Mouse (Mus musculus) MEL (cell line): ENCODE measurements at regions not wholly inside any gene's neighbourhood (a gene's known extent, or its start where the extent isn't known, plus 50 kb on each side); places are given as distances from the start of the nearest gene placed in this dataset.

Source experiments
- DNase-seq: peaks from one replicate; pipeline ENCODE4 v3.0.0; 2011; ENCODE audit warnings: low read depth, low spot score
- H3K27ac ChIP-seq: 2 replicates; pipeline ENCODE4 v1.5.1; 2012; ENCODE audit warnings: low read depth, mild to moderate bottlenecking, control low read depth, low read length, moderate library complexity; ENCODE audit not compliant: control insufficient read depth
- H3K27me3 ChIP-seq, 2 experiments: fragments of 150-350 bp in 1 of 2; sonication (generic) in 1 of 2; 2 replicates each; pipeline ENCODE4 v1.6.1; 2012; ENCODE audit warnings: low read length in 2 of 2, mild to moderate bottlenecking in 2 of 2, improper control_type of control experiment in 1 of 2, moderate library complexity in 1 of 2; ENCODE audit not compliant: insufficient read depth in 2 of 2, control insufficient read depth in 1 of 2
- H3K36me3 ChIP-seq, 2 experiments: 2 replicates each; pipeline ENCODE4 v1.6.1; 2012 to 2014; ENCODE audit warnings: low read length in 2 of 2, improper control_type of control experiment in 1 of 2, inconsistent platforms in 1 of 2, mild to moderate bottlenecking in 1 of 2; ENCODE audit not compliant: insufficient read depth in 2 of 2, control insufficient read depth in 1 of 2
- H3K4me1 ChIP-seq, 2 experiments: fragments of 150-350 bp in 1 of 2; sonication (generic) in 1 of 2; 2 replicates each; pipeline ENCODE4 v1.6.1; 2012; ENCODE audit warnings: low read length in 2 of 2, improper control_type of control experiment in 1 of 2, mild to moderate bottlenecking in 1 of 2; ENCODE audit not compliant: insufficient read depth in 2 of 2, control insufficient read depth in 1 of 2
- H3K4me3 ChIP-seq, 2 experiments: fragments of 150-350 bp in 1 of 2; sonication (generic) in 1 of 2; 2 replicates each; pipeline ENCODE4 v1.5.1; 2012; ENCODE audit warnings: low read depth in 2 of 2, low read length in 2 of 2, mild to moderate bottlenecking in 2 of 2, moderate library complexity in 2 of 2, control low read depth in 1 of 2, improper control_type of control experiment in 1 of 2; ENCODE audit not compliant: control insufficient read depth in 1 of 2, insufficient read depth in 1 of 2
- H3K79me2 ChIP-seq: 2 replicates; pipeline ENCODE4 v1.6.1; 2012; ENCODE audit warnings: mild to moderate bottlenecking, low read length, moderate library complexity; ENCODE audit not compliant: control insufficient read depth, poor library complexity, insufficient read depth
- H3K9ac ChIP-seq: 2 replicates; pipeline ENCODE4 v1.6.1; 2012; ENCODE audit warnings: low read depth, mild to moderate bottlenecking, control low read depth, low read length, moderate library complexity; ENCODE audit not compliant: control insufficient read depth, poor library complexity, severe bottlenecking
- H3K9me3 ChIP-seq: fragments of 150-350 bp; sonication (generic); replicated peaks from 2 replicates; pipeline ENCODE4 v1.6.1; 2012; ENCODE audit warnings: mild to moderate bottlenecking, low read length, improper control_type of control experiment, moderate library complexity; ENCODE audit not compliant: insufficient read depth
- CHD1 ChIP-seq: IDR thresholded peaks from 2 replicates; pipeline ENCODE4 v1.6.1; 2012; ENCODE audit warnings: low read depth, mild to moderate bottlenecking, inconsistent platforms, low read length, improper control_type of control experiment
- CTCF ChIP-seq, 3 experiments: IDR thresholded peaks in 2 of 3; conservative IDR thresholded peaks in 1 of 3; 2 replicates each; pipeline ENCODE4 v1.5.1; 2011 to 2012; ENCODE audit warnings: low read length in 3 of 3, low read depth in 2 of 3, mild to moderate bottlenecking in 2 of 3, improper control_type of control experiment in 1 of 3, inconsistent platforms in 1 of 3, mixed read lengths in 1 of 3, moderate library complexity in 1 of 3; ENCODE audit not compliant: control insufficient read depth in 1 of 3, insufficient read depth in 1 of 3, poor library complexity in 1 of 3, severe bottlenecking in 1 of 3
- E2F4 ChIP-seq: IDR thresholded peaks from 2 replicates; pipeline ENCODE4 v1.6.1; 2011; ENCODE audit warnings: low read depth, low read length, improper control_type of control experiment, borderline replicate concordance
- ELF1 ChIP-seq: IDR thresholded peaks from 2 replicates; pipeline ENCODE4 v1.6.1; 2014; ENCODE audit warnings: low read depth, mild to moderate bottlenecking, inconsistent platforms, low read length, improper control_type of control experiment, moderate library complexity
- EP300 ChIP-seq, 2 experiments: IDR thresholded peaks; 2 replicates each; pipeline ENCODE4 v1.6.1; 2011; ENCODE audit warnings: improper control_type of control experiment in 2 of 2, low read length in 2 of 2, low read depth in 1 of 2, mild to moderate bottlenecking in 1 of 2
- GATA1 ChIP-seq: IDR thresholded peaks from 2 replicates; pipeline ENCODE4 v1.6.1; 2011; ENCODE audit warnings: low read depth, low read length, improper control_type of control experiment
- HCFC1 ChIP-seq: IDR thresholded peaks from 2 replicates; pipeline ENCODE4 v1.6.1; 2012; ENCODE audit warnings: low read depth, mild to moderate bottlenecking, inconsistent platforms, low read length, improper control_type of control experiment, moderate library complexity
- MAFK ChIP-seq: IDR thresholded peaks from 2 replicates; pipeline ENCODE4 v1.6.1; 2011; ENCODE audit warnings: low read depth, mild to moderate bottlenecking, low read length, improper control_type of control experiment, borderline replicate concordance
- MAZ ChIP-seq: IDR thresholded peaks from 2 replicates; pipeline ENCODE4 v1.6.1; 2012; ENCODE audit warnings: low read depth, mild to moderate bottlenecking, inconsistent platforms, low read length, improper control_type of control experiment
- MYB ChIP-seq: IDR thresholded peaks from 2 replicates; pipeline ENCODE4 v1.6.1; 2011; ENCODE audit warnings: mild to moderate bottlenecking, low read depth, low read length, improper control_type of control experiment
- POLR2AphosphoS5 ChIP-seq: IDR thresholded peaks from 2 replicates; pipeline ENCODE4 v1.6.1; 2012; ENCODE audit warnings: low read depth, borderline replicate concordance, mild to moderate bottlenecking, inconsistent platforms, low read length, moderate library complexity, mixed read lengths
- SMC3 ChIP-seq: IDR thresholded peaks from 2 replicates; pipeline ENCODE4 v1.6.1; 2011; ENCODE audit warnings: low read depth, low read length, improper control_type of control experiment
- TCF12 ChIP-seq: IDR thresholded peaks from 2 replicates; pipeline ENCODE4 v1.6.1; 2014; ENCODE audit warnings: low read depth, mild to moderate bottlenecking, inconsistent platforms, low read length, improper control_type of control experiment, moderate library complexity
- UBTF ChIP-seq: IDR thresholded peaks from 2 replicates; pipeline ENCODE4 v1.6.1; 2012; ENCODE audit warnings: low read depth, mild to moderate bottlenecking, inconsistent platforms, low read length, improper control_type of control experiment, moderate library complexity, borderline replicate concordance; ENCODE audit not compliant: insufficient read depth
- USF1 ChIP-seq: IDR thresholded peaks from 2 replicates; pipeline ENCODE4 v1.6.1; 2014; ENCODE audit warnings: low read depth, mild to moderate bottlenecking, inconsistent platforms, low read length, improper control_type of control experiment, moderate library complexity
- USF2 ChIP-seq, 2 experiments: IDR thresholded peaks; 2 replicates each; pipeline ENCODE4 v1.6.1; 2011 to 2012; ENCODE audit warnings: improper control_type of control experiment in 2 of 2, low read length in 2 of 2, borderline replicate concordance in 1 of 2, inconsistent platforms in 1 of 2, low read depth in 1 of 2, mild to moderate bottlenecking in 1 of 2; ENCODE audit not compliant: insufficient read depth in 1 of 2
- ZMIZ1 ChIP-seq: IDR thresholded peaks from 2 replicates; pipeline ENCODE4 v1.6.1; 2012; ENCODE audit warnings: low read depth, mild to moderate bottlenecking, inconsistent platforms, low read length, improper control_type of control experiment, moderate library complexity

GRCm38 (mm10) chr13:83123596-83123995 is 380.2 kb upstream of the Mef2c start:
- no peaks in the 10 kb centered on the region; a peak in 1 of 4 replicates for H3K36me3 ChIP-seq
- TF ChIP-seq SMC3: no peak
- no peak for TF ChIP-seq USF2 (IDR thresholded peaks at IDR 0.05; ENCODE audit: borderline replicate concordance in 1 of 2, insufficient read depth in 1 of 2, low read depth in 1 of 2, low read length in 2 of 2)
- H3K9ac ChIP-seq: no peak overlapping the region
- H3K79me2 ChIP-seq: no peaks in the 10 kb centered on the region
- no peaks in the 10 kb centered on the region for H3K9me3 ChIP-seq
- no peak overlapping the region for H3K4me3 ChIP-seq
- no peaks in the 10 kb centered on the region for H3K27me3 ChIP-seq
- no peak overlapping the region for H3K27ac ChIP-seq
- no peak for DNase-seq
- no peaks in the 10 kb centered on the region for H3K4me1 ChIP-seq

DNA sequence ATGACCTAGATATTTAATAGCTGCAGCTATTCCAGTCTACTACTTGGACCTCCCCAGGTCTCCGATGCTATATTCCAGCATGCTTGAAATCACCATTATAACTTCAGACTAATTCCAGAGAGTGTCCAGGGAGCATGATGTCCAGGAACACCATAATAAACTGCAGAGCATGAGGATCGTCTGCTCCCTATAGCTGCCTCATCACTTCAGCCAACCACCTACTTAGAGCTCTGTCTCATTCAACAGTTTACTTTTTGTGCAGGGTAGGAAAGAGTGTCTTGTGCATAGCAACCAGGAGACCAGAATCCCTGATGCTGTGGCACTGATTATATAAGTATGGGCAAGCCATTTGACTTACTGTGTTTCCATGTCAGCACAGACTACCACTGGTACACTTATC is 379.2 kb upstream of the Mef2c start:
- no peak for DNase-seq
- Histone ChIP-seq H3K36me3 (no peaks in the 10 kb centered on the region; a peak in 1 of 4 replicates), H3K4me1 (no peaks in the 10 kb centered on the region), H3K9ac (no peak overlapping the region), H3K27ac (no peak overlapping the region), H3K27me3 (no peaks in the 10 kb centered on the region), H3K79me2 (no peaks in the 10 kb centered on the region), H3K9me3 (no peaks in the 10 kb centered on the region), H3K4me3 (no peak overlapping the region)
- TF ChIP-seq MAFK (no peak), CHD1 (no peak), E2F4 (no peak), ZMIZ1 (no peak), ELF1 (no peak), USF1 (no peak), EP300 (IDR thresholded peaks at IDR 0.05; ENCODE audit: low read depth in 1 of 2, low read length in 2 of 2) (no peak), MAZ (no peak), SMC3 (no peak), GATA1 (no peak), TCF12 (no peak), CTCF (IDR thresholded peaks at IDR 0.05 in 2 of 3, conservative IDR thresholded peaks at IDR 0.05 in 1 of 3; ENCODE audit: control insufficient read depth in 1 of 3, insufficient read depth in 1 of 3, low read depth in 2 of 3, low read length in 3 of 3, poor library complexity in 1 of 3, severe bottlenecking in 1 of 3) (no peak), POLR2AphosphoS5 (no peak), HCFC1 (no peak), UBTF (no peak), MYB (no peak)
